Mouse (Mus musculus) brain, embryonic 14.5 days (tissue): ENCODE results near the gene Nmt1. TPM values are rescaled to one million over a fixed set of nuclear protein-coding genes. Genes with fewer than 3 reads are reported as not detected.

Source experiments
- DNase-seq: peaks from one replicate; pipeline ENCODE4 v3.0.0-alpha.2; 2011; ENCODE audit warnings: low read depth
- CTCF ChIP-seq: fragments of 200-500 bp; IDR thresholded peaks from 2 replicates; pipeline ENCODE4 v1.5.1; 2012; ENCODE audit warnings: inconsistent platforms, mild to moderate bottlenecking, moderate library complexity, borderline replicate concordance; ENCODE audit not compliant: insufficient read depth, insufficient read length; ENCODE audit errors: extremely low read depth
- POLR2A ChIP-seq: fragments of 200-500 bp; IDR thresholded peaks from 2 replicates; pipeline ENCODE4 v1.6.1; 2012; ENCODE audit warnings: mild to moderate bottlenecking, inconsistent platforms, borderline replicate concordance; ENCODE audit not compliant: poor library complexity, insufficient read depth, insufficient read length, severe bottlenecking; ENCODE audit errors: extremely low read depth
- polyA plus RNA-seq: library from polyadenylated mRNA; depleted of rRNA; stranded (reverse); fragments of >200 nt; gene quantifications from 2 replicates; pipeline ENCODE4 v1.2.3, GENCODE M21; 2012

The Nmt1 gene
- polyA plus RNA-seq, 1 experiment: 40.1 TPM

DNA sequence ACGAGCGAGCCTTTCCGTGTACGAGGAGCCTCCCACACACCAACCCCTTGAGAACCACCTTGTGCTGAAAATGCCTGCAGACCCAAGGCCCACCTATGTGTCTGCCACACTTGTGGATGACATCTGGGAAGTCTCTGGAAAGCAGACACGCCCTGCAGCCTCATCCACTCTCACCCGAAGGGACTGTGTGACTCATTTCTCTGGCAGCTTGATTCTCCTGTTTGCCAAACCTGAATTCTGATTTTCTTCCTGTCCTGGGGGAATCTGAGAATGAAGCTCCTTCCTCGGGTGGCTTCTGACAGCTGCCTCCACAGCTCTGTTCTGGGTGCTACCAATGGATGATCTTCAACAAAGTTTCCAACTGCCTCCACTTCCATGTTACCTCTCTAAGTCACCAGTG is 31.6 kb upstream of the Nmt1 start:
- DNase-seq: no peak
- TF ChIP-seq POLR2A: no peak
- no peak for TF ChIP-seq CTCF

DNA sequence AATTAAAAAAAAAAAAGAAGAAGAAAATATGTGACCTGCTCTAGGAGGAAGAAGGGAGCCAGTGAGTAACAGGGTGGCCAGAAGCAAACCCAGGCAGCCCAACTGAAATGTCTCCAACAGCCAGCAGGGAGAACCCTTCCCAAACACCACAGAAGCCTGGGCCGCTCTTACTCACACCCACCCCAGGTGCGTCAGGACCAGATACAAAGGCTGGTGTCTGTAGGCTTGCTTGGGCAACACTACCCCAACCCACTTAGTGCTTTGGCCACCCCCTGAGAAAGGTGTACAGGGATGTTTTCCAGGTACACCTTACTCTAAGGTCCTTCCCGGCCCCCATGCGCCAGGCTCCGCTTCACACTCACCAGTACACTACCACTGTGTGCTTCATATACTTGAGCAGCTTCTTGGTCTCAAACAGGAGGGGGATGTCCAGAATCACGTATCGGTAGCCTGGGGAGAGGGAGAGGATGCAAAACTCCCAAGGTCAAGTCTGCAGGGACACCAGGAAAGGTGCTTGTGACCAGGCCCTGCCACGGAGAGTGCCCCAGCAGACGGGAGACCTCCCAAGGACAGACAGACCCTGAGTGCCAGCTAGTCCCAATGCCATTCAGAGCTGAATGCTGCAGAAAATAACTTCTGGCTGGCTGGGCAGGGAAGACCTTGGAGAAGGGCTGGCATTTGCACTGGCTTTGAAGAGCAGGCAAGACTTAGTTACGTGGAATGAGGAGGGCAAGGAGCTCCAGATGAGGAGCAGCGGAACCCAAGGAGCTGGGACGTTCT is 30.8 kb upstream of the Nmt1 start:
- TF ChIP-seq CTCF (no peak), POLR2A (no peak)
- no peak for DNase-seq

DNA sequence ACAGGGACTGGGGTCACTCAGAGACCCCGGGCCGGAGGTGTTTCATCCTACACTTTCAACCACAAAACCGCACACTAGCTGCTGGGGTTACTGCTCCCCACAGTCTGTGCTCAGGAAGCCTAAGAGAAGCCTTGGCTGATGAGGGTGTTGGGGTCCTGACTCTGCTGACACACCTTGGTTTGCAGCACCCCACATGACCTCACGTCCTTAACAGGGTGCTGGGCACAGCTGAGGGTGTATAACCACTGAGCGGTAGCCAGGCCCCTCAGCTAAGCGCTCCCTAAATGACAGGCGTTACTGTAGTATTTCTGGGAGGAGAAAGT is 29.8 kb upstream of the Nmt1 start:
- no peak for DNase-seq
- TF ChIP-seq CTCF (no peak), POLR2A (no peak)

DNA sequence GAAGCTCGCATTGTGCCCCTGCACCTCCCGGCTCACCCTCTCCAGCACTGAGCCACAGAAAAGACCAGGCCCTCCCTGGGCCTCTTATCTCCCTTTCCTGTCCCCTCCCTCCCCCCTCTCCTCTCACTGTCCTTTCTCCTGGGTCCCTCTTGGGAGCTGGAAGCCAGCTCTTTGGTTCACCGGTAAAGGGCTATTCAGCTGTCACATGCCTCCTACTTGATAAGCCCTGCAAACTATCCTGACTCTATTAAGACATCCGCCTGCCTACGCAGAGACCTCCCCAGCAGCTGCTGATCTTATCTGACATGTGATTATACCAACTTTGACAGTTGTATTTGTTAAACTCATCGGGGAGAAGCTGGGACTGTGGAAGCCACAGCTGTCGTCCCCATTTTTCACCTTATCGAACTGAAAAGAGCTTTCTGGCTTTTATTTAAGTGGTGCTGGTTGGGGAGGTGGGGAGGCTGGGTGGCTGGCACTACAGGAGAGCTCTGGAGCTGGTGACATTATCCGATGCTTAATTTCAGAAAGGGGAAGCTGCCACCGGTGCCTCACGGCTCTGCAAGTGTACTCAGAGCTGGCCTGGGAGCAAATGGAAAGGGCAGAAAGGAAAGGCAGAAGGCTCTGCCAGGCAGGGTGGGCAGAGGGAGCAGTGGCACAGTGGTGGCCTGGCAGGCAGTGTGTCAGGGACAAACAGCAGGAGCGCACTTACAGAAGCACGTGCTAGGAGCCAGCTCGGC is 29.2 kb upstream of the Nmt1 start:
- no peak for TF ChIP-seq CTCF
- TF ChIP-seq POLR2A: no peak
- DNase-seq: peak; percentile 59

DNA sequence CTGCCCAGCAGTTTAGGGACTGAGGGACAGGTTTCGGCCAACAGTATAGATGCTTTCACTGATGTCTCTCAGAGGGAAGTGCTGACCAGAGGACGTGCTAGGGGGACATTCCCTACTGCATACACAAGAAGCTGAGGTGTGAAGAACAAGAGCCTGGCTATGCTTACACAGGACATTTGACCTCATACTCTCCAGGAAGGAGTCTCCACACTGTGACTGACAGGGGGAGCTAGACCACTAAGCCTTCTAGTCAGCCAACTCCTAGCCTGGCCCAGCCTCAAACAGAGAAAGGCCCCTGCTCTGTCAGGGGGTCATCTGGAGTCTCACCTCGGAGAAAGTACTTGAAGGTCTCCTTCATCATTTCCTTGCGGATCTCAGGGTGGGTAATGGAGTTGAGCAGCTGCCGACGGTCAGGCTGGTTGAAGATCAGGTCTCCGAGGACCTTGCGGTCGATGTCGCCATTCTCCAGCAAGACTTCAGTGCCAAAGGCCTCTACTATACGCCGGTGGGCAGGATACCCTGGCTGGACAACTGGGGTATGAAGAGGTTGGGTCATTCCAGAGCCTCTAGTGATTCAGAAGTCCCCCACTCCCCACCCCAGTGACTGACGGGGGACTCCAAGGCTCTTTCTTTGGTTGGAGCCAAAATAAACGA is 28.5 kb upstream of the Nmt1 start:
- TF ChIP-seq POLR2A: no peak
- TF ChIP-seq CTCF: no peak
- no peak for DNase-seq

DNA sequence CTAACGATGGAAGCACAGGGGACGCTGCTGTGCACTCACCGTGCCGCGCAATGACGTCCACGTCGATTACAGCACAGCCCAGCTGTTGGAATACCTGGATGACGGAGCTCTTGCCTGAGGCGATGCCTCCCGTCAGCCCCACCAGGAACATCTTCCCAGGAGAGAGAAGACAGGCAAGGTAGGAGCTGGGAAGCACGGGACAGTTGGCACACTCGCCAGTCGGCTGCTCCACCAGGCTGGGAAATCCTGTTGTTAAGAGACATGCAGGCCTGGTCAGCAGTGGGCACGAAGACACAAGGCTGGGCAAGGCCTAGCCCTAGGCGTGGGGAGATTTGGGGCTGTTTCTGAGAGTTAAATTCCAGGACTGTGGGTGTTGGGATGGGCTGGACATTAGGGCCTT is 27.9 kb upstream of the Nmt1 start:
- no peak for DNase-seq
- TF ChIP-seq POLR2A: no peak
- no peak for TF ChIP-seq CTCF

DNA sequence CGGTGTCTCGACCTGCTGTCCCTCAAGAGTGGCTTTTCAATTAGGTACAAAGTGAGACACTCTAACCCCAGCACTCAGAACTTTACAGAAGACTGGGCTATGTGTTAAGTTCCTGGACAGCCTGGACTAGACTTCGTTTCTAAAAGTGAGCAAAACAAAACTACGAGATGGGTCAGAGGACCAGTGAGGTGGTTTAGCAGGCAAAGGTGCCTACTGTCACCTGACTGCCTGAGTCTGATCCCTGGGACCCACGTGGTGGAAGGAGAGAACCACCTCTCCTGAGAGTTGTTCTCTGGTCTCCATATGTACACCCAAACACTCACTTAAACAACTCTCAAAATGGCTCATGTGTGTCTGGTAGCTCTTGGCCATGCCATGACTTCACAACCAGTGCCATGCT is 26.9 kb upstream of the Nmt1 start:
- TF ChIP-seq CTCF (no peak), POLR2A (no peak)

DNA sequence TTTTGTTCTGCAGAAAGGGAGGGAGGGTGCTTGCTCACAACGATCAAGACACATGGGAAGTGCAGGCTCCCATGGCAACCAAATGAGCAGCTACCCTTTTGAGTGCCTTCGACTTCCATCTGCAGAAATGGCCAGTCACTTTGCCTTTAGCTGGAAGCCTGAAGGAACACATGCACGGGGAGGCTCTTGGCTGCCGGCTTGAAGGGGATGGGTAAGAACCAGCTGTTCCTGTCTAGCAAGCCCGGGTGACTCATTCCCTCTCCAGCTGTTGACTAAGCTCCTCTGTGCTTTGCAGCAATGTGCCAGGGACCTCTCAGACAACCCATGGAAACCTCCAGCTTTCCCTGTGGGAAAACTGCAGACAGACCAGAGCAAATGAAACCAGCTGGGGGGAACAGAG is 24.8 kb upstream of the Nmt1 start:
- DNase-seq: peak; percentile 68
- TF ChIP-seq CTCF (no peak), POLR2A (no peak)

More for the DNA sequence above, 26.9 kb upstream of the Nmt1 start:
- DNase-seq: no peak

DNA sequence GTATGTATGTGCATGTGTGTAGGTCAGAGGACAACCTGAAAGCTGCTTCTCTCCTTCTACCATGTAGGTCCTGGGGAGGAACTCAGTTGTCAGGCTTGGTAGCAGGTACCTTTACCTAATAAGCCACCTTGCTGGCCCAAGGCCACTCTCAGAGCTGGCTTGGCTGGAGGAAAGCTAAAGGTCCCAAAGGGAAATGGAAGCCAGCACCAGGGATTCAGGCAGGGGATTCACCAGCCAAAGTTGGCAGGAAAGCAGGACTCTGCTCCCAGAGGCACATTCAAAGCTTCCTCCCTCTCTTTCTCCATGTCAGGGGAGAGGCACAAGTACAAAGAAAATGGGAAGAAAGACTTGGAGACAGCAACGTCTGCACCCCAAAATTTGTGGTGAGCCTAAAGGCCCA is 23.1 kb upstream of the Nmt1 start:
- TF ChIP-seq POLR2A: no peak
- no peak for TF ChIP-seq CTCF
- DNase-seq: no peak

DNA sequence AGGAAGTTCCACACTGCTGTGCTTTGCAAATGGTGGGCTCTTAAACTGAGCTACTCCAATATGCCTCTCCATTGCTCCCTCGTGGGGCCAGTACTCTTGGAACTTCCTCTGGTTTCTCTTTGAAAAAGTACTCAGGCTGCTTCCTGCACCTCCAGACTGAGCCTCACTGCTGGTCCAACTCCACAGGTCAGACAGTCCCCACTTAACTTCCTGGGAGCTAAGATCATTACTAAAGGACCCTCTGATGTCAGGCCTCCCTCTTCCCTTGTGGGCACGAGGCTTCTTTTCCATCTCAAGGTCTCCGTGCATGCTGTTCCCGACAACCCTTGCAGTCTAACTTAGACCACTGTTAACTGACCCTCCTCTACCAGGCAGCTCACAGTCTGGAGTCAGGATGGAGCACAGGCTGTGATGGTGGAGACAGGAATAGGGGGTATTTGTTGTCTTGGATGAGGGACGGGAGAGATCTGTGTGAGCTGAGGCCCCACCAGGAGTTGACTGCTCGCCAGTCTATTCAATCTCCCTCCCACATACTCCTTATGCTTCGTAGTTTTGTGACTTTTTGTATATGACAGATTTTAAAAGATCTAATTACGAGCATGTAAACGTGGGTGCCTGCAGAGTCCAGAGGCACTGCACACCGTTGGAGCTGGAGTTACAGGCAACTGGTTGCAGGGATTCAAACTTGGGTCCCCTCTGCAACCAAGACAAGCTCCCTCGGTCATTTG is 22.6 kb upstream of the Nmt1 start:
- no peak for DNase-seq
- TF ChIP-seq POLR2A: no peak
- TF ChIP-seq CTCF: no peak
